Mouse (Mus musculus) small intestine, adult 2 months (tissue): ENCODE results near the gene Lats1. TPM values are rescaled to one million over a fixed set of nuclear protein-coding genes. Genes with fewer than 3 reads are reported as not detected.

Experiments
- H3K27ac ChIP-seq: fragments of 200-500 bp; 2 replicates; pipeline ENCODE4 v1.5.1; 2012; ENCODE audit warnings: low read depth, low read length, control low read depth, inconsistent platforms; ENCODE audit not compliant: insufficient read depth
- H3K27me3 ChIP-seq: fragments of 200-500 bp; 2 replicates; pipeline ENCODE4 v1.6.1; 2012; ENCODE audit warnings: mild to moderate bottlenecking, moderate library complexity, low read length, inconsistent platforms; ENCODE audit not compliant: control insufficient read depth, insufficient read depth
- H3K36me3 ChIP-seq: fragments of 200-500 bp; 2 replicates; pipeline ENCODE4 v1.6.1; 2012; ENCODE audit warnings: mild to moderate bottlenecking, low read length, control low read depth, inconsistent platforms; ENCODE audit not compliant: control insufficient read depth, insufficient read depth
- H3K4me1 ChIP-seq: fragments of 200-500 bp; 2 replicates; pipeline ENCODE4 v1.6.1; 2012; ENCODE audit warnings: low read length, inconsistent platforms, mixed read lengths; ENCODE audit not compliant: control insufficient read depth, insufficient read depth, insufficient read length
- H3K4me3 ChIP-seq: fragments of 200-500 bp; 2 replicates; pipeline ENCODE4 v1.5.1; 2012; ENCODE audit warnings: low read depth, mild to moderate bottlenecking, control low read depth, inconsistent platforms, low read length, moderate library complexity
- CTCF ChIP-seq: fragments of 200-500 bp; IDR thresholded peaks from 2 replicates; pipeline ENCODE4 v1.5.1; 2012; ENCODE audit warnings: low read depth, mild to moderate bottlenecking, control low read depth, inconsistent platforms, low read length, moderate library complexity, mixed read lengths; ENCODE audit not compliant: insufficient replicate concordance, insufficient read length; ENCODE audit errors: extremely low read depth
- POLR2A ChIP-seq: fragments of 200-500 bp; IDR thresholded peaks from 2 replicates; pipeline ENCODE4 v1.6.1; 2012; ENCODE audit warnings: low read depth, mild to moderate bottlenecking, control low read depth, inconsistent platforms, low read length, moderate library complexity
- WGBS: fragments of 180-500 bp; shearing (Covaris S2); methylation state at CpG from one replicate; pipeline ENCODE4 v1.1.7; 2018; 5-methylcytosine and 5-hydroxymethylcytosine counted together
- polyA plus RNA-seq: library from polyadenylated mRNA; depleted of rRNA; stranded (reverse); fragments of >200 nt; gene quantifications from 2 replicates; pipeline ENCODE4 v1.2.3, GENCODE M21; 2012; rRNA removed

The Lats1 gene
- polyA plus RNA-seq: 3.9 and 9.0 TPM in 2 replicates

DNA sequence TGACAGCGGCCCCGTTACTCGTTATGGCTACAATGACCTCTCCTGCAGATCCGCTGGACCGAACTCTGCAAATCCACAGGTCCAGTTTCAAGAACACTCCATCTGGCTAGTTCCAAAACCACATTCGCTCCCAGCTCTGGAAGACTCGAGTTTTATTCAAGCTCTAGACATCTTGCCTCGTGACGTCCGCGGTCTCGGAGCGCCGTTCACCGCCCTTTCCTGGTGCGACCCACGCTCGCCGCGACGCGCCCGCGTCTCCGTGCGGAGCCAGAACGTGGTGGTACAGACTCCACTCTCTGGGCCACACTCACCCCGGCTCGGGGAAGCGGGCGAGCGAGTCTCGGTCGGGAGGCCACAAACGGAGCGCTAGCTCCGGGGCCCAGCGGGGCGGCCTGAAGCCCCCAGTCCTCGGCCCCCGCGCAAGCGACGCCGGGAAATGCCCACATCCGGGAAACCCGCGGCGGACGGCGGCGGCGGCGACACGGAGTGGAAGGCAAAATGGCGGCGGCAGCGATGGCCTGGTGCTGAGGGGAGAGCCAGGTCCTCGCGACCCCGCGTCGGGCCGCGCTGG is at the start of gene Lats1, which contains the start of gene Pcmt1:
Gene Lats1, plus strand, starts transcription at position 484 of the 571 bp plus-strand sequence.
Gene Pcmt1, minus strand, starts transcription at position 406 of the 571 bp plus-strand sequence.
- under 1% methylated on average over 61 of the region's 65 CpGs for WGBS
- TF ChIP-seq POLR2A (peak; percentile 79), CTCF (no peak)
- Histone ChIP-seq H3K36me3 (peaks cover 4% of the 10 kb centered on the region), H3K4me1 (peaks cover 5% of the 10 kb centered on the region), H3K27me3 (no peaks in the 10 kb centered on the region), H3K4me3 (peak within 1 kb of the TSS; percentile 96), H3K27ac (peak within 1 kb of the TSS; percentile 89)

DNA sequence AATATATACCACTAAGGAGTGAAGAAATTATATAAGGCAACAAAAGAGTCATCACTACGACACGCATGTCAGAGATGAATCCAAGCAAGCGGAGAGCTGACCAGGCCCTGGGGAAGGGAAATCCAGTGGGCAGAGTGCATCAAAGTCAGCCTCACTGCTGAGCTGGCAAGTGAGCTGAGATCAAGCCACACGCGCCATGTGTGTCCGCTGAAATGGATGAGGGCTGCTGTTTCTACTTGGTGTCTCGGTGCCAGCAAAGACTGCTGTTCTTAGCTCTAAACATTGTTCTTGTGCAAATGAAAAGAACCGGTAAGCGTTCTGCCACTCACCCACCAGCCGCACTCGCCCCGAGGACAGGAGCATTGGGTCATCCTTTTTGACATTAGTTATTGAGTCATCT is 40.6 kb upstream of the Lats1 start:
- Histone ChIP-seq H3K4me3 (no peak overlapping the region), H3K27ac (no peak overlapping the region), H3K36me3 (peaks cover 48% of the 10 kb centered on the region), H3K4me1 (no peaks in the 10 kb centered on the region), H3K27me3 (no peaks in the 10 kb centered on the region)
- 98% methylated on average over 12 of the region's 12 CpGs for WGBS
- TF ChIP-seq POLR2A (no peak), CTCF (no peak)

- H3K36me3 ChIP-seq: peaks cover 39% of the 10 kb centered on the region
Measured at GRCm38 (mm10) chr10:7645911-7646310, 35.1 kb upstream of the Lats1 start.

GRCm38 (mm10) chr10:7649059-7649458 is 32.0 kb upstream of the Lats1 start:
- no peaks in the 10 kb centered on the region for H3K4me1 ChIP-seq
- H3K4me3 ChIP-seq: no peak overlapping the region
- peaks cover 31% of the 10 kb centered on the region for H3K36me3 ChIP-seq
- TF ChIP-seq POLR2A: no peak
- no peak for TF ChIP-seq CTCF
- no peak overlapping the region for H3K27ac ChIP-seq
- H3K27me3 ChIP-seq: no peaks in the 10 kb centered on the region
- WGBS: 91% methylated on average over 4 of the region's 4 CpGs

More at GRCm38 (mm10) chr10:7645911-7646310, 35.1 kb upstream of the Lats1 start:
- Histone ChIP-seq H3K4me1 (no peaks in the 10 kb centered on the region), H3K4me3 (no peak overlapping the region), H3K27me3 (no peaks in the 10 kb centered on the region), H3K27ac (no peak overlapping the region)
- 81% methylated on average over 2 of the region's 2 CpGs for WGBS
- TF ChIP-seq POLR2A (no peak), CTCF (no peak)

DNA sequence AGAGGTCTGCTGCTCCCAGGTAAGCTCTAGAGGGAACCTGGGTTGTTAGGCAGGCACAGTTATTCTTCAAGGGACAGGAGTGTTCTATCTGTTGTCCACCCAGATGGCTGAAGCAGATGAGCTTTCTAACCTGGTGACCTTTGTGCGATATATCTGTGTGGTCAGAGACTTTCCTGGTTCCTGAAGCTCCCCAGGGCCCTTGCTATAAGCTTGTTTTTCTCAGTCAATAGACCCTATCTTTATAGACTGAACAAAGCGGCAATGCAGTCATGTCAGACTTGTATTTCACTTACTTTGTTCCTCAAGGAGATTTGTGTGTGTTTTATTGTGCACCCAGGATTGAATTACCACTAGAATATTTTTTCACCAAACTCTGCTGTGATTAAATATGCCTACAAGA is 30.0 kb upstream of the Lats1 start:
- WGBS: 97% methylated on average over 2 of the region's 2 CpGs
- Histone ChIP-seq H3K27ac (no peak overlapping the region), H3K36me3 (peaks cover 27% of the 10 kb centered on the region), H3K4me3 (no peak overlapping the region), H3K27me3 (no peaks in the 10 kb centered on the region), H3K4me1 (no peaks in the 10 kb centered on the region)
- TF ChIP-seq POLR2A: no peak

DNA sequence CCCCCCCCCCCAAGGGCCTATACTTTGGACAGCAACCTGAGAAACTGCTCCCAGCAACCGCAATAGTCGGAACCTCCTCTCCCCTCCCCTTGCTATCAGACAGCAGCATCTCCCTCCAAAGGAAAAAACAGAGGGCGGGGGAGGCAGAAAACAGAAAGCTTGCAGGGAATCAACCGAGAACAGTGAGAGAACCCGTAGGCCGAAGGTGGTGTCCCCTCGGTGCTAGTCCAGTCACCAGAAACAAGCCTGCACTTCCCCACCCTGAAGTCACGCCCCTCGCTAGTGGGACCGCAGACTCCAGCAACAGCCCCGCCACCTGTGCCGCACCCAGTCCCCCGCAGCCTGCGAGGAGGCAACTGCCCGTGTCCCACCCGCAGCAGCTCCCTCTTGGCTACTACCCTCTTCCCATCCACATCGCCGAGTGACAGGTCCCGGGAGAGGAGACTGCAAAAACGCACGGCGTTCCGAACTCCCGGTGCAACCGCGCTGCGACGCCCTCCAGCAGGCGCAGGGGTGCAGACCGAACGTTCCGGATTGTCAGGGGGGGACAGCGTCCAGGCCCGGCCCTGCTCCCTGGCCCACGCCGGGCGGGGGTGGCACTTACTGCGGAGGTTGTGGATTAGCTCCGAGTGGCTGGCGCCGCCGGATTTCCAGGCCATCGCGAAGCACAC is 18.4 kb upstream of the Lats1 start:
- no peaks in the 10 kb centered on the region for H3K27me3 ChIP-seq
- peak overlapping the region; percentile 56 for H3K27ac ChIP-seq
- TF ChIP-seq POLR2A (no peak), CTCF (no peak)
- H3K4me1 ChIP-seq: no peaks in the 10 kb centered on the region; the same call in 1 of the 2 replicates
- no peaks in the 10 kb centered on the region; the same call in 1 of the 2 replicates for H3K36me3 ChIP-seq
- WGBS: under 1% methylated on average over 44 of the region's 44 CpGs
- H3K4me3 ChIP-seq: peak overlapping the region; percentile 89
